Mouse (Mus musculus) liver, adult 2 months (tissue): ENCODE measurements around the gene Rab11a.

Source experiments
- CTCF ChIP-seq: fragments of 200-500 bp; IDR thresholded peaks from 2 replicates; pipeline ENCODE4 v1.5.1; 2011; ENCODE audit warnings: low read depth, low read length, control low read depth
- POLR2A ChIP-seq: fragments of 200-500 bp; IDR thresholded peaks from 2 replicates; pipeline ENCODE4 v1.6.1; 2011; ENCODE audit warnings: low read length, control low read depth; ENCODE audit not compliant: insufficient read depth; ENCODE audit errors: extremely low read depth

- TF ChIP-seq CTCF (no peak), POLR2A (no peak)
These were observed 49.6 kb downstream of the Rab11a start for GRCm38 (mm10) chr9:64688015-64688394.
